Mouse (Mus musculus): ENCODE results near the gene Ms4a4a.
"Not testable (repeated sequence)": the region's sequence is repeated elsewhere in the genome, so short reads cannot be mapped to it uniquely, and the experiment has no call there.

Ms4a4a gene

GRCm38 (mm10) chr19:11431209-11431608, 55.9 kb downstream of the Ms4a4a start:
- DNase-seq (ENCODE audit: extremely low spot score, low spot score): not testable (repeated sequence)

GRCm38 (mm10) chr19:11435058-11435834, 59.9 kb downstream of the Ms4a4a start:
- no peak for DNase-seq (ENCODE audit: extremely low spot score, low spot score)
